Mouse (Mus musculus) hematopoietic multipotent progenitor cell, adult 10-12 weeks (in vitro differentiated cells): Measurements from ENCODE around the gene Scgb2b3. TPM values are rescaled to one million over a fixed set of nuclear protein-coding genes. Genes with fewer than 3 reads are reported as not detected.

Experiments
- polyA plus RNA-seq: library from polyadenylated mRNA; stranded (reverse); fragments of >175 nt; gene quantifications from 2 replicates; pipeline ENCODE4 v1.2.3, GENCODE M21; 2012; ENCODE audit warnings: low replicate concordance

Gene Scgb2b3
- not detected in 2 replicates for polyA plus RNA-seq

DNA sequence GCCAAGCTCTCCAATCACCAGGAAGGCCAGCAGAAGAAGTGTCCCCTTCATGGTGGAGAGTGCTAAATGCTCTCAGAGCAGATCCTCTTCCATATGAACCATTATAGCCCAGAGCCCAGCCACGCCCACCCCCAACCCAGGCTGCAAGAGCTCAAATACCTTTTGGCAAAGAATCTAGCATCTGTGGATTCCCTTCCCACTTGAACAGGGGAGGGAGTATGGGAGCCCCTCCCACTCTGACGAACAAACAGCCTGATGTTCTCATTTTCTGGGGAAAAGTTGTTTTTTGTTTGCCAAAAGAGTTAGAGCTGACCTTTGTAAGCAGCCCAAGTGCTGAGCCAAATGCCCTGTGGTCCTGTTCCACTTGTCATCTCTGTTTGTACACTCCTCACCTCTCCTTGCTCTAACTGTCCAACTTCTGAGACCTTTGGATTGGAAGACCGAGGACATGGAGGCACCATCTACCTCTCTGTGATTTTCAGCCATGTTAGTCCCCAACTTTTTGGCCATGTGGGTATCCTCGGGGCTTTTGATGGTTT lies at the start of gene Scgb2b3:
Scgb2b3 (minus strand) TSS at position 51 of the 539 bp plus-strand sequence.

DNA sequence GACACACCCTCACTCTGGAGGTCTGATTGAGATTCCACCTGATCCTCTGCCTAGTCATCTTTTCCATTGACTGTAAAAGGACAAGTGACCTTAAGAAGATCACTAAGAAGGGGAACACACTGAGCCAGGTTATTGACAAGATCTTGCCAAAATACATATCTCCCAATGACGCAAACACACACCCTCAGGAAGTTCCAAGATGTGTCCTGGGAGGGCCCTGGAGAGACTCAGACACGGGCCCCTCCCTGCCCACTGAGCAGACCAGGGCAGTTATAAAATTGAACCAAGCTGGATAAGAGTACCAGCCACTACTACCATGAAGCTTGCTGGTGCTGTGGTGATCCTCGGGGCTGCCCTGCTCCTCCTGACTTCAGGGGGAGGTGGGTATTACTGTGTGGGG lies 13.4 kb upstream of the Scgb2b3 start, which contains the start of gene Scgb1b3:
Scgb1b3 (plus strand) TSS at position 301 of the 400 bp plus-strand sequence.

Other genes starting within 250 kb of the Scgb2b3 start
- 2.6 and 9.2 TPM in 2 replicates for gene Hpn, start 246.8 kb downstream of the Scgb2b3 start, polyA plus RNA-seq
- gene Scn1b, start 235.1 kb downstream of the Scgb2b3 start, polyA plus RNA-seq: 8.6 and 26.1 TPM in 2 replicates
- 291 and 896 TPM in 2 replicates for gene Gramd1a, start 206.2 kb downstream of the Scgb2b3 start, polyA plus RNA-seq
- not detected in 2 replicates for gene Scgb2b2, start 71.6 kb downstream of the Scgb2b3 start, polyA plus RNA-seq
- not detected in 2 replicates for gene Scgb1b2, start 70.3 kb downstream of the Scgb2b3 start, polyA plus RNA-seq
- gene Scgb1b3, start 13.5 kb upstream of the Scgb2b3 start, polyA plus RNA-seq: not detected in 2 replicates